Mouse (Mus musculus): Measurements from ENCODE around the gene Cdyl.

DNA sequence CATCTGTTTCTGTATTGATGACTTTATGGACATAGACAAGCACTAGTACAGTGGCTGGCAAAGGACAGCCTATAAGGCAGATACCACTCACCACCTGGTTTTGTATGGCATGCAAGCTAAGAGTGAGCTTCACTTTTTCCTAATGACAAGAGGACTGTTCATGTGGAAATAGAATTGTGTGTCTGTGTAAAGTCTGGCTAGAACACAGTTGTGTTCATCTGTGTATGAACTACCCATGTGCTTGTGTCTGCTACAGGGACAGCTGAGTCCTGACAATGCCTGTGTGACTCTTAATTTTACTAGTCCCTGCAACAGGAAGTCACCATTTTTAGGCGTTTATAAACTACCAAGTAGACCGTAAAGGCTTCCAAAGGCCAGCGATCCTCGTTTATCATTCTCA lies 158.4 kb downstream of the Cdyl start:
- TF ChIP-seq CTCF (IDR thresholded peaks at IDR 0.05; ENCODE audit: control insufficient read depth, insufficient read depth, insufficient replicate concordance, low read depth, low read length) (no peak), POLR2A (IDR thresholded peaks at IDR 0.05; ENCODE audit: control insufficient read depth, low read depth, low read length) (no peak)

Measured in testis, adult 2 months (tissue).